Mouse (Mus musculus) embryonic facial prominence, embryonic 14.5 days (tissue): ENCODE measurements at regions not wholly inside any gene's neighbourhood (a gene's known extent, or its start where the extent isn't known, plus 50 kb on each side); places are given as distances from the start of the nearest gene placed in this dataset.

Experiments used
- ATAC-seq: fragments of 200-750 bp; cut with Nextera tagmentation; 2 replicates; pipeline ENCODE4 v1.8.0; 2017; ENCODE audit warnings: low read depth, moderate number of reproducible peaks, moderate TSS enrichment
- DNase-seq: peaks from one replicate; pipeline ENCODE4 v3.0.0-alpha.2; 2015; ENCODE audit warnings: low spot score
- H3K27ac ChIP-seq: fragments of 300-500 bp; sonication (generic); replicated peaks from 2 replicates; pipeline ENCODE4 v1.5.1; 2014; ENCODE audit warnings: low read depth, mild to moderate bottlenecking, low read length, moderate library complexity
- H3K27me3 ChIP-seq: fragments of 300-500 bp; sonication (generic); replicated peaks from 2 replicates; pipeline ENCODE4 v1.6.1; 2014; ENCODE audit warnings: low read length; ENCODE audit not compliant: control insufficient read depth, insufficient read depth
- H3K36me3 ChIP-seq: fragments of 300-500 bp; sonication (generic); 2 replicates; pipeline ENCODE4 v1.6.1; 2014; ENCODE audit warnings: low read length, mixed read lengths; ENCODE audit not compliant: control insufficient read depth, insufficient read depth
- H3K4me1 ChIP-seq: fragments of 300-500 bp; sonication (generic); 2 replicates; pipeline ENCODE4 v1.6.1; 2014; ENCODE audit warnings: antibody characterized with exemption, low read length; ENCODE audit not compliant: control insufficient read depth, insufficient read depth
- H3K4me2 ChIP-seq: fragments of 300-500 bp; sonication (generic); 2 replicates; pipeline ENCODE4 v1.6.1; 2014; ENCODE audit warnings: low read depth, mild to moderate bottlenecking, low read length, moderate library complexity, mixed read lengths
- H3K4me3 ChIP-seq: fragments of 300-500 bp; sonication (generic); 2 replicates; pipeline ENCODE4 v1.5.1; 2014; ENCODE audit warnings: low read depth, mild to moderate bottlenecking, low read length
- H3K9ac ChIP-seq: fragments of 300-500 bp; sonication (generic); 2 replicates; pipeline ENCODE4 v1.6.1; 2014; ENCODE audit warnings: low read depth, mild to moderate bottlenecking, low read length, moderate library complexity, mixed read lengths
- H3K9me3 ChIP-seq: fragments of 300-500 bp; sonication (generic); 2 replicates; pipeline ENCODE4 v1.6.1; 2016; ENCODE audit warnings: low read length; ENCODE audit not compliant: control insufficient read depth
- WGBS: fragments of 180-500 bp; shearing (Covaris S2); extraction: QIAGEN DNeasy Blood & Tissue Kit; methylation state at CpG from one replicate; pipeline ENCODE4 v1.1.7; 2014; 5-methylcytosine and 5-hydroxymethylcytosine counted together

DNA sequence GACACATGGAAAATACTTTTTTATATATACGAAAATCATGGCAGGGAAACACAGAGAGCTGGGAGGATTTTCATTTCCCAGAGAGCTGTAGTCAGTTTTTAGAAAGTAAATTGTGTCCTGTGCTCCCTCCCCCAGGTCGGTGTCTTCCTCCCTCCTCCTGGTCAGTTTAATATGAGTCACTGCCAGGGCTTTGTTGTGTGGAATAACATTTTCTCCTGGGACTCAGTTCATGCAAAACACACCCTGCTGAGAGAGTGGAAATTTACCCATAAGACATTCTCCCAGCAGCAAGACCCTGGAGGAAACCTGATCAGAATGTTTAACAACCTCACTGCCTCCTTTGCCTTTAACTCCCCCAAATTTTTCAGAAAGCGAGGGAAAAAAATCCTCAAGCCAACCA is 303.2 kb upstream of the Ldb2 start:
- 27% methylated on average over 3 of the region's 3 CpGs for WGBS
- 0 out of 2 replicates have a peak, but pooled peaks have one; percentile 47 for ATAC-seq
- no peaks in the 10 kb centered on the region for H3K36me3 ChIP-seq
- no peaks in the 10 kb centered on the region for H3K9me3 ChIP-seq
- H3K4me3 ChIP-seq: no peak overlapping the region
- no peak overlapping the region for H3K9ac ChIP-seq
- no peaks in the 10 kb centered on the region for H3K27me3 ChIP-seq
- DNase-seq: peak; percentile 62
- H3K4me2 ChIP-seq: no peak overlapping the region
- peaks cover 18% of the 10 kb centered on the region for H3K4me1 ChIP-seq
- 0 out of 2 replicates have a peak overlapping the region, but pooled peaks have one; percentile 1 for H3K27ac ChIP-seq

DNA sequence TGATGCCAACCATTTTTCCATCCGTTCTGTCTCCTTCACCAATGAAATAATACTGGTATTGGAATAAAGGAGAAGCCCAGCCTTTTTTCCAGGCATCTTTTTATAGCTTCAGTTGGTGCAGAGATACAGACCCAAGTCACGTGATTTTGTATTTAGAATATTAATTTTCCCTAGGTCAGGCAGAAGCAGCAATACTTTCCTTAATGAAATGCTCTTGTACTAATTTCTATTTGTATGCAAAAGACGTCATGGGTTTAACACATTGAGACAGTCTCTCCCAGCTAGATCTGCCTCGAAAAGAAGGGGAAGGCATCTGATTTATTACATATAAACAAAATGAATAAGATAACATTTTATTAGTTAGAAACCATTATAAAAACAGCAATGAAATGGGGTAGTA is 302.3 kb upstream of the Ldb2 start:
- DNase-seq (no peak), ATAC-seq (no peak)
- 62% methylated on average over 4 of the region's 4 CpGs for WGBS
- Histone ChIP-seq H3K4me2 (no peak overlapping the region), H3K36me3 (no peaks in the 10 kb centered on the region), H3K9me3 (no peaks in the 10 kb centered on the region), H3K4me3 (no peak overlapping the region), H3K9ac (no peak overlapping the region), H3K4me1 (peaks cover 18% of the 10 kb centered on the region), H3K27ac (no peak overlapping the region), H3K27me3 (no peaks in the 10 kb centered on the region)

DNA sequence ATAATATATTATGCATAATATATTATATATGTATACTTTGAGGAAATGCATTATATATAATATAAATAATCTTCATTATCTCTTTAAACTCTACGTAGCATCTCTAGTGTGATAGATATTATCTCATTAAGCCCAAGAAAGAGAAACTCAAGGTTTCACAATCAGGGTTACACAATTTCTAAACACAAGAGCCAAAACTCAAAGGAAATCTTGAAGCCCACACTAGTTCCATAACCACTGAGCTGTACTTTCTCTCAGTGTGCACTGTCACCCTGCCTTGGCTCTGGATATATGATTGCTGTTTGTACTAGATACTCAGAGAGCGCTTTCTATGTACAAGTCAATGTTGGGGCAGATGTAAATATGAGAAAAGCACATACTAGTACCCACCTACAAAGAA is 299.6 kb upstream of the Ldb2 start:
- Histone ChIP-seq H3K9ac (no peak overlapping the region), H3K27me3 (no peaks in the 10 kb centered on the region), H3K4me3 (no peak overlapping the region), H3K9me3 (no peaks in the 10 kb centered on the region), H3K36me3 (no peaks in the 10 kb centered on the region), H3K27ac (no peak overlapping the region), H3K4me2 (no peak overlapping the region), H3K4me1 (peaks cover 7% of the 10 kb centered on the region)
- DNase-seq: no peak
- WGBS: 95% methylated on average over 2 of the region's 2 CpGs
- no peak for ATAC-seq

DNA sequence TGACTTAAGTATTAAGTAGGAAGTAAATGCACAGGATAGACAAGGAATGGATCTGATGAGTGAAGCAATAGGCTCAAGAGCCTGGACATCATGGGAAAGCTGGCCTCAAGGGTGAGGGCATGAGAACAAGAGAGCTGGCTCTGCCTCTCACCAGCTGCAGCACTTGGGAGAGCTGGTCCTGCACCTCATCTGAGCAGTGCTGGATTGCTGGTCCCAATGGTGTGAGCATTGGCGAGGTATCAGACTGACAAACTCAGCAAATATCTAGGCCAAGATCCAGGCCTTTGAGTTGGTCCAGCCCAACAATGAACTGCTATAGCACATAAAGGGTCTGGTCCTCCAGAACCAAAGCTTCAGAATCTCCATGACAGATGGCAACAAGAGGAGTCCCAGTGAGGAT is 298.5 kb upstream of the Ldb2 start:
- H3K27ac ChIP-seq: no peak overlapping the region
- H3K4me3 ChIP-seq: no peak overlapping the region
- H3K9me3 ChIP-seq: no peaks in the 10 kb centered on the region
- no peaks in the 10 kb centered on the region for H3K27me3 ChIP-seq
- H3K4me2 ChIP-seq: no peak overlapping the region
- H3K4me1 ChIP-seq: no peaks in the 10 kb centered on the region; the same call in 1 of the 2 replicates
- H3K36me3 ChIP-seq: no peaks in the 10 kb centered on the region
- ATAC-seq (no peak), DNase-seq (no peak)
- H3K9ac ChIP-seq: no peak overlapping the region
- WGBS: 86% methylated on average over 1 of the region's 1 CpGs

GRCm38 (mm10) chr5:45084741-45085140 is 285.3 kb upstream of the Ldb2 start:
- WGBS: 86% methylated on average over 1 of the region's 1 CpGs
- no peak overlapping the region for H3K27ac ChIP-seq
- H3K9me3 ChIP-seq: 0 out of 2 replicates have a peak, but pooled peaks cover 7% of the 10 kb centered on the region
- no peaks in the 10 kb centered on the region for H3K36me3 ChIP-seq
- no peak for DNase-seq
- H3K4me3 ChIP-seq: no peak overlapping the region
- H3K9ac ChIP-seq: no peak overlapping the region
- ATAC-seq: no peak
- no peaks in the 10 kb centered on the region for H3K4me1 ChIP-seq
- no peak overlapping the region for H3K4me2 ChIP-seq
- H3K27me3 ChIP-seq: no peaks in the 10 kb centered on the region

DNA sequence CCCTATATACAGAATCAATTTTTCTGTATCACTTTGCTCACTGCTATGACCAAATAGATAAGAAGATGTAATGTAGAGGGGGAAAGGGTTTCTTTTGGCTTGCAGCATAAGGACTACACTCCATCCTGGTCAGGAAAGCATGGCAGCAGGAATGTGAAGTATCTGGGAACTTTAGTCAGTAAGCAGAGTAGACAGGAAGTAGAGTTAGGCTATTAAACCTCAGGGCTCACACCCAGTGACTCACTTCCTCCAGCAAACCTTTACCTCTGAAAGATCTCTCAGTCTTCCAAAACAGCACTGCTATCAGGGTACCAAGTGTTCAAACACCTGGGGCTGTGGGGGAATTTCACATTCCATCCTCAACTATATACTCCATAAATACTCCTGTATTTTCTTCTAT is 283.1 kb upstream of the Ldb2 start:
- no peaks in the 10 kb centered on the region for H3K27me3 ChIP-seq
- H3K4me3 ChIP-seq: no peak overlapping the region
- no peak overlapping the region for H3K27ac ChIP-seq
- H3K9me3 ChIP-seq: no peaks in the 10 kb centered on the region
- ATAC-seq (no peak), DNase-seq (no peak)
- H3K4me2 ChIP-seq: no peak overlapping the region
- no peak overlapping the region for H3K9ac ChIP-seq
- no peaks in the 10 kb centered on the region for H3K4me1 ChIP-seq
- H3K36me3 ChIP-seq: no peaks in the 10 kb centered on the region

DNA sequence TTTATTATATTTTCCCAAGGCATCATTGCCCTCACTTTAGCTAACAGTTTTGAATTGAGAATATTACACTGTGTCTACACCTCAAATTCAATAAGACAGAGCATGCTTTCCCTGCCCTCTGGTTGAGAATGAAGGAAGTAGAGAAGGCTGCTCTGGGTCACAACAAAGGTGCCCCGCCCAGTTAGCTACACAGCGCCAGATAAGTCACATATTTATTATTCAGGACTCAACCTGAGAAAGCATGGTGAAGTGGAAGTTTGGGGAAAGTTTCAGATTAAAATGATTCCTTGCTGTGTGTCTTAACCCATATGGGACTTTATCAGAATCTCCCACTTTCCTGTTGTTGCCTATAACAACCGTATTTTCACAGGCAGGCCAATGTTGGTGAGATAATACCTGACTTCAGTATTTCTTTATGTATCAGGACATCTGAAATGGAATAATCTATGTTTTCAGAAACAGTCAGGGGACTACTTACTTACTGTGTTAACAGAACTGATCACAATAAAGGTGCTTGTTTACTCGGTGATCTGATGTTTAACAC is 276.9 kb upstream of the Ldb2 start:
- Histone ChIP-seq H3K36me3 (no peaks in the 10 kb centered on the region), H3K27me3 (no peaks in the 10 kb centered on the region), H3K27ac (no peak overlapping the region), H3K4me1 (no peaks in the 10 kb centered on the region), H3K4me2 (no peak overlapping the region), H3K9ac (no peak overlapping the region), H3K9me3 (no peaks in the 10 kb centered on the region), H3K4me3 (no peak overlapping the region)
- no peak for ATAC-seq
- no peak for DNase-seq
- 87% methylated on average over 4 of the region's 4 CpGs for WGBS

DNA sequence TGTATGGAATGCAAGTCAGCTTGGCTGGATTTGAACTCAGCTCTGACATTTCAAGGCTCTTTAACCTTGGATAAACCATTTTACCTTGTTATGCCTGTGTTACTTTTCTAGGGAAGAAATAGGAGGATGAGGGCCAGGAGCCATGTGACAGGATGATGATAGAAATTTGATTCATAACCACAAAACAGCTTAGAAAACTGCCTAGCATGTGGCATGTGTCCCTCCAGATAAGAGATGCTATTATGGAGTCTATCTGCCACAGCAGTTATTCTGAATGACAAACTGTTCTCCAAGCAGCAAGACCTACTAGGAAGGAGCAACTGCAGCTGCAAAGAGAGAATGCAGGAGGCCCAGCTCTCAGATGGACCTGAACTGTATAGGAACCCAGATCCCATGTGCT is 275.7 kb upstream of the Ldb2 start:
- H3K4me3 ChIP-seq: no peak overlapping the region
- no peak overlapping the region for H3K9ac ChIP-seq
- H3K27ac ChIP-seq: no peak overlapping the region
- H3K36me3 ChIP-seq: no peaks in the 10 kb centered on the region
- no peaks in the 10 kb centered on the region for H3K4me1 ChIP-seq
- no peak overlapping the region for H3K4me2 ChIP-seq
- H3K9me3 ChIP-seq: no peaks in the 10 kb centered on the region
- ATAC-seq (no peak), DNase-seq (no peak)
- no peaks in the 10 kb centered on the region for H3K27me3 ChIP-seq

- no peak overlapping the region for H3K27ac ChIP-seq
- no peaks in the 10 kb centered on the region for H3K36me3 ChIP-seq
- no peaks in the 10 kb centered on the region for H3K27me3 ChIP-seq
- 84% methylated on average over 1 of the region's 1 CpGs for WGBS
- H3K9me3 ChIP-seq: no peaks in the 10 kb centered on the region
- no peak for DNase-seq
- no peak overlapping the region for H3K4me3 ChIP-seq
- H3K9ac ChIP-seq: no peak overlapping the region
- no peak overlapping the region for H3K4me2 ChIP-seq
- H3K4me1 ChIP-seq: no peaks in the 10 kb centered on the region
- no peak for ATAC-seq
Measured at GRCm38 (mm10) chr5:45072529-45072928, 273.0 kb upstream of the Ldb2 start.
